Mouse (Mus musculus) ovary, postnatal 14 days (tissue): ENCODE measurements around the gene Xpnpep2.

Experiments used
- DNase-seq: peaks from one replicate; pipeline ENCODE4 v3.0.0; 2022; ENCODE audit warnings: low spot score

Gene Xpnpep2

DNA sequence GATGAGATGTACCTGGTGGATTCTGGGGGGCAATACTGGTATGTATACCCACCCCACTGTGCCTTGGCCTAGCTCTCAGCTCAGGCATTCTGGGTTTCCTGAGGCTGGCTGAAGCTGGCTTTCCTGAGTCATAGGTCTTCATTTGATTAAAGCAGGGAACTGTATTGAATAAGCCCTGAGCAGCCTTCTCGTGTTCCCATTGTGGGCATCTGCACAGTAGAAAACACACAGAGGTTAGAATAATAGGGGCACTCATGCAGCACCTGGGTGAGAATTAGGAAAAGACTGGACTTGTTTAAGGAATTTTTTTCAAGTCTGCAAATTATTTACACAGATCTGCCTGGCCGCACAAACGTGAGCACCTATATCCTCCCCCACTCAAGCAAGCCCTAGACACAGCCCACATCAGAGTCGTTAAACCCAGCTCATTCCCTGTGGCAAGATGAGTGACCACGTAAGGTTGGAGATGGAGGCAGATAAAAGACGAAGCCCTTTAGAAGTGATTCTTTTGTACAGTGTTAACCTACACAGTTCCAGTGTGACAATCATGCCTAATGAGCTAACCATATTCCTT, 18.5 kb downstream of the Xpnpep2 start:
- DNase-seq: no peak

GRCm38 (mm10) chrX:48127502-48128218, 19.1 kb downstream of the Xpnpep2 start:
- no peak for DNase-seq

- DNase-seq: no peak
Measured at GRCm38 (mm10) chrX:48129167-48129566, 20.6 kb downstream of the Xpnpep2 start.

DNA sequence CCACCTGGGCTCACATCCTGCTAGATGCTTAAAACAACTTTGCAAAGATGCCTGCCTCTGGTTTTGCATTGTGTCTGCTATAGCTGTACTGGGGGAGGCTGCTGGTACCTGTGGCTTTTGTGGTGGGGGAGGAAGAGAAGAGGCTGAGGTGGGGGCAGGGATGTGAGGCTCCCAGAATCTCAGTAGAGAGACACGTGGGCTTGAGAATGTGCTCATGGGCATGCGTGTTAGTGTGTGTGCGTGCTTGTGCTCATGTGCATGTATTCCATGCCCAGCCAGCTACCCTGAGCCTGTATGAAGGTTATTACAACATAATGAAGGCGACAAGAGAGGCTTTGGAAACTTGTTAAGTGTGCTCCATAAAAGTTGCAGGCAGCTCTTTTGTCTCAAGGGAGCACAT, 28.4 kb downstream of the Xpnpep2 start:
- DNase-seq: no peak

GRCm38 (mm10) chrX:48138011-48138410, 29.5 kb downstream of the Xpnpep2 start:
- no peak for DNase-seq

GRCm38 (mm10) chrX:48138539-48139275, 30.2 kb downstream of the Xpnpep2 start:
- no peak for DNase-seq

- DNase-seq: no peak
Measured at GRCm38 (mm10) chrX:48139368-48140285, 31.1 kb downstream of the Xpnpep2 start.

DNA sequence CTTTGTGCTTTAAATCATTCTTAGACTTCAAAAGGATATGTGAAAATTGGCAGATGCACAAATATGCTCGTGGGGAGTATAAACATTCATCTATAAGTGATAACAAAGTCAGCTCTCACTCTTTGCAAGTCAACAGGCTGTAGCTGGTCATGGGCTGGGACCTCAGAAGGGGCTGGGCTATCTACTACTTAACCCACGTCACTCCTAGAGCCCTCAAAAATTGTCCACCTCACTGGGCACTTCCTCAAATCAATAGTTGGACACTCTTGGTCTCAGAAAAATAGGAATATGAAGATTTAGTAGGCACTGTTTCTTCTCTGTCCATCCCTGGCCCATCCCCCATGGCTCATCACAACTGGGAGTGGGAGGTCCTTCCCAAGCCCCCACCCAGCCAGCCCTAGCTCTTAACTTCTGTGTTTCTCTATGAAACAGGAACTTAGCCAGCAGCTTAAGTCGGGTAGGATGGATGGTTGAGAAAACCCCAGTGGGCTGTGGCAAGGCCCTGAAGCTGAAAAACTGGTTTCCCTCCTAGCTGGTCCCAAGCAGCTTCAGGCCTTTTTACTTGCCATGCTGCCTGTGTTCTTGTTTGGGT, 31.9 kb downstream of the Xpnpep2 start:
- no peak for DNase-seq

GRCm38 (mm10) chrX:48141481-48141880, 33.0 kb downstream of the Xpnpep2 start:
- no peak for DNase-seq

GRCm38 (mm10) chrX:48143415-48144335, 35.1 kb downstream of the Xpnpep2 start:
- DNase-seq: no peak

- no peak for DNase-seq
Measured at GRCm38 (mm10) chrX:48146262-48146661, 37.7 kb downstream of the Xpnpep2 start, which contains the start of gene Sash3. TSS of gene Sash3 (plus strand) at chrX:48146436.

DNA sequence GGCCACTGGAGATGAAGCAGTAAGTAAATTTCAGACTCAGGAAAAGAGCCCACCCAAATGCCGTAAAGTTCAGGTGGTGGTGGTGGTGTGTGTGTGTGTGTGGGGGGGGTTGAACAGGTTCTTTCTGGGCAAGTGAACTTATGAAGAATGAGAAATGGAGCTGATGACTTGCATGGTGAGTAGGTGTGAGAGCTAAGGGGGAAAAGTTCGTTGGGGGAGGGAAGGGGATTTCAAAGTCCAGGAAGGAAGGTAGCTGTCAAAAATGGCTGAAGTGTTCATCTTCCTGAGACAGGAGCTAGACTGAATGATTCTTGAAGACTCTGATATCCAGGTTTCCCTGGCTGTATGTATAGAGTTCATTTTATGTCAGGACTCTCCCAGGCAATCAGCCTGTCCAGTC, 38.7 kb downstream of the Xpnpep2 start:
- DNase-seq: no peak

- DNase-seq: no peak
Measured at GRCm38 (mm10) chrX:48147741-48148186, 39.2 kb downstream of the Xpnpep2 start.

GRCm38 (mm10) chrX:48152106-48152505, 43.6 kb downstream of the Xpnpep2 start:
- DNase-seq: no peak

GRCm38 (mm10) chrX:48153414-48153813, 44.9 kb downstream of the Xpnpep2 start:
- DNase-seq: no peak

DNA sequence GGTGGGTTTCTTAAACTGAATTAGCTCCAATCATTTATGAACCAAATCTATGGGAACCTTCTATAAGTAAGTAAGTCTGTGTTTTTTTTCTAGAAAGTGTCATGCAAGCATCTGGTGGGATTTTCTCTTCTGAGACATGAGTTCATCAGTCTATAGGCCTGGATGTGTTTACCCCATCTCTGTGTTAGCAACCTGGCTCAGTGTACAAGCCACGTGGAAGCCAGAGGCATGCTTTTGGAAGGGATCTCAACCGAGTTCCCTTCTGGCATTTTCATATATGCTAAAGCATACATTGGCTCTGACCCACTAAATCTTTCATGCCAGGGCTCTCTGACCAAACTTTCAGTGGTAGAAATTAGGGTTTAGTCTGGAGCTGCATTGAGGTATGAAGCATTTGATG, 45.4 kb downstream of the Xpnpep2 start:
- DNase-seq: no peak

GRCm38 (mm10) chrX:48155489-48155888, 47.0 kb downstream of the Xpnpep2 start:
- no peak for DNase-seq

DNA sequence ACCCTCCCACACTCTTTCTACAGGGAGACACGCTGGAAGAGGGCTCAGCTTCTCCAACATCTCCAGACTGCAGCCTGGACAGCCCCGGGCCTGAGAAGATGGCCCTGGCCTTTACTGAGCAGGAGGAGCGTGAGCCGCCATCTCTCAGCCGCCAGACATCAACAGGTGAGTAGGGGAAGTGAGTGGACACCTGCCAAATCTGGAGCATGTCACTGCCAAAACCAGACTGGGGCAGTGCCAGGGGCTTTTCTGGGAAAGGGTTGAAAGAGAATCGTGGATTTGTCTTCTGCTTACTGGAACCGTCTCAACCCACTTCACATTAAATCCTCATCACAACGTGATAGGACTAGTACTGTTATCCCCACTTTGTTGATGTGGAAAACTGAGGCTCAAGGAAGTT, 48.9 kb downstream of the Xpnpep2 start:
- no peak for DNase-seq

GRCm38 (mm10) chrX:48158229-48158919, 49.8 kb downstream of the Xpnpep2 start:
- no peak for DNase-seq

DNA sequence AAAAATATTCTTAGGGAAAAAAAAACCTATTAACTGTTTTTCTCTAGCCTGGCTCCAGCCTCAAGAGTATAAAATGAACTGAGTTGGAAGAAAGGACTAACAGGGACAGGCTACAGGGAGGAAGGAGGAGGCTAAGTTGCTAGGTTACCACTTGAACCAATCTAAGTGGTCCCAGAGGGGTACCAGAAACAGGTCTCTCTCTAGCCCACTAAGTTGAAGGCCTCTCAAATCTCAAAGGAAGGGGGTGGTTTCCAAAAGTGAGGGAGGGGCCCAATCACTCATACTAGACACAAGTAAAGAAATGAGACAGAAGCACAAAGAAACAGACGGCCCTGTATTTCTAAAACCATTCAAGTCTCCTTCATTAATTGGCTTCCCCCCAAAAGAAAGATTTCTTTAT, 61.4 kb downstream of the Xpnpep2 start:
- no peak for DNase-seq
